Comparison of ENCODE assay signal across 15 mouse cellular contexts in genomic region chr11:31745028-31745865, GRCm38 (mm10).
DNase-seq lines count a peak whose midpoint lies in the region; ATAC-seq and TF ChIP-seq lines count a peak whose summit lies in the region.
"Had no signal": no experiment of that assay in that cellular context is flagged by ENCODE, and none has a peak within 500 bp of the region (broad histone marks: within the 10 kb centered on the region; RNA-seq: fewer than 3 reads in every experiment).

No protein-coding gene starts in this region.

- no peak overlapping the region for H3K9ac ChIP-seq in lung, embryonic 15.5 days
- H3K9ac ChIP-seq in ES-E14 (ENCODE audit: insufficient read depth, low read depth, low read length, poor library complexity, severe bottlenecking): no peak overlapping the region
- no peak overlapping the region for H3K9ac ChIP-seq in stomach, embryonic 15.5 days

- peak overlapping the region; percentile 34; the same call in 1 of the 2 replicates for H3K27ac ChIP-seq in lung, embryonic 15.5 days
- H3K27ac ChIP-seq in ES-E14 (ENCODE audit: insufficient read depth, low read depth, low read length, poor library complexity, severe bottlenecking): peak overlapping the region; percentile 57
- H3K27ac ChIP-seq in embryonic facial prominence, embryonic 10.5 days (replicated peaks): peak overlapping the region; percentile 35
- peak overlapping the region; percentile 54; the same call in 1 of the 2 replicates for H3K27ac ChIP-seq in stomach, embryonic 15.5 days
- H3K27ac ChIP-seq in cerebellum, adult 2 months (ENCODE audit: insufficient read depth, low read length): no peak overlapping the region
- H3K27ac ChIP-seq: heart, embryonic 10.5 days; kidney, postnatal 0 days had no signal

- no peak overlapping the region for H3K4me3 ChIP-seq in lung, embryonic 15.5 days
- no peak overlapping the region for H3K4me3 ChIP-seq in ES-E14 (ENCODE audit: insufficient read depth in 1 of 2, low read depth in 1 of 2, low read length in 2 of 2, poor library complexity in 1 of 2, severe bottlenecking in 1 of 2)
- H3K4me3 ChIP-seq in embryonic facial prominence, embryonic 10.5 days: no peak overlapping the region
- H3K4me3 ChIP-seq in stomach, embryonic 15.5 days (replicated peaks): no peak overlapping the region
- H3K4me3 ChIP-seq in cerebellum, adult 2 months (replicated peaks; ENCODE audit: insufficient read depth, low read depth, low read length): no peak overlapping the region
- H3K4me3 ChIP-seq: heart, embryonic 10.5 days had no signal

- no peaks in the 10 kb centered on the region for H3K9me3 ChIP-seq in lung, embryonic 15.5 days
- no peaks in the 10 kb centered on the region for H3K9me3 ChIP-seq in ES-E14 (ENCODE audit: control insufficient read depth, insufficient read depth, low read depth, low read length)
- H3K9me3 ChIP-seq in embryonic facial prominence, embryonic 10.5 days: no peaks in the 10 kb centered on the region
- H3K9me3 ChIP-seq in stomach, embryonic 15.5 days: no peaks in the 10 kb centered on the region
- H3K9me3 ChIP-seq: heart, embryonic 10.5 days had no signal

- in situ Hi-C loops in ES-E14 (cut with MboI; ENCODE audit: low sequenced_read_pairs in 2 of 2, unreplicated experiment in 2 of 2): no loop called here

- no peaks in the 10 kb centered on the region for H3K36me3 ChIP-seq in lung, embryonic 15.5 days
- H3K36me3 ChIP-seq in ES-E14 (ENCODE audit: control insufficient read depth, insufficient read depth, low read length, poor library complexity, severe bottlenecking): no peaks in the 10 kb centered on the region
- H3K36me3 ChIP-seq in embryonic facial prominence, embryonic 10.5 days (replicated peaks): no peaks in the 10 kb centered on the region
- no peaks in the 10 kb centered on the region for H3K36me3 ChIP-seq in stomach, embryonic 15.5 days
- H3K36me3 ChIP-seq: heart, embryonic 10.5 days had no signal

- peaks cover 5% of the 10 kb centered on the region for H3K4me1 ChIP-seq in lung, embryonic 15.5 days
- H3K4me1 ChIP-seq in ES-E14 (ENCODE audit: control insufficient read depth in 2 of 2, insufficient read depth in 2 of 2, low read length in 2 of 2, poor library complexity in 1 of 2): peaks cover 5 to 22% of the 10 kb centered on the region in 2 experiments; a peak in 3 of 4 replicates
- H3K4me1 ChIP-seq in embryonic facial prominence, embryonic 10.5 days: peaks cover 62% of the 10 kb centered on the region
- 0 out of 2 replicates have a peak, but pooled peaks cover 9% of the 10 kb centered on the region for H3K4me1 ChIP-seq in stomach, embryonic 15.5 days
- H3K4me1 ChIP-seq in cerebellum, adult 2 months (ENCODE audit: control insufficient read depth, insufficient read depth, low read length): peaks cover 5% of the 10 kb centered on the region; the same call in 1 of the 2 replicates

- no peak for ATAC-seq in lung, embryonic 15.5 days (ENCODE audit: borderline replicate concordance, extremely low read depth, low FRiP score, low TSS enrichment)
- ATAC-seq in stomach, embryonic 15.5 days (ENCODE audit: insufficient read depth, low FRiP score, low read depth): no peak
- ATAC-seq: CD4-positive, CD25-positive, alpha-beta regulatory T cell, adult 4 months; Patski had no signal

- TF ChIP-seq CTCF in cerebellum, adult 2 months (IDR thresholded peaks at IDR 0.05; ENCODE audit: borderline replicate concordance, insufficient read depth, low read depth, low read length): no peak

- 53% methylated on average over 16 of the region's 16 CpGs for WGBS in lung, embryonic 15.5 days
- WGBS in embryonic facial prominence, embryonic 10.5 days: 66% methylated on average over 16 of the region's 16 CpGs
- WGBS in stomach, embryonic 15.5 days: 66% methylated on average over 16 of the region's 16 CpGs
- WGBS in cerebellum, adult 2 months: 78% methylated on average over 16 of the region's 16 CpGs

- DNase-seq in lung, postnatal 25 days (ENCODE audit: low spot score): no peak
- peak; percentile 12 for DNase-seq in ES-E14 (ENCODE audit: low read depth, low spot score)
- DNase-seq in embryonic facial prominence, embryonic 10.5 days (ENCODE audit: low spot score): no peak
- no peak for DNase-seq in cerebellum, adult 2 months
- no peak for DNase-seq in kidney, adult 18-20 months
- DNase-seq: cerebellum, adult 11-12 months; gastrocnemius, postnatal 36 days; heart, postnatal 36 days; right cerebral cortex, adult 18-20 months had no signal

- no peaks in the 10 kb centered on the region for H3K27me3 ChIP-seq in lung, embryonic 15.5 days
- H3K27me3 ChIP-seq in embryonic facial prominence, embryonic 10.5 days (replicated peaks; ENCODE audit: low read depth, poor library complexity, severe bottlenecking): no peaks in the 10 kb centered on the region
- H3K27me3 ChIP-seq in stomach, embryonic 15.5 days (replicated peaks): no peaks in the 10 kb centered on the region
- no peaks in the 10 kb centered on the region for H3K27me3 ChIP-seq in cerebellum, adult 2 months (ENCODE audit: control insufficient read depth, insufficient read depth, low read length)
- H3K27me3 ChIP-seq: Patski had no signal

- TF ChIP-seq POLR2A in cerebellum, adult 2 months (IDR thresholded peaks at IDR 0.05; ENCODE audit: borderline replicate concordance, insufficient read depth, low read length): no peak

- H3K4me2 ChIP-seq in lung, embryonic 15.5 days: no peak overlapping the region
- no peak overlapping the region; the same call in 1 of the 2 replicates for H3K4me2 ChIP-seq in stomach, embryonic 15.5 days

TF ChIP-seq in ES-E14, 5 proteins besides CTCF, POLR2A, EP300 and RAD21:
- no peak for TF ChIP-seq ZNF384 (IDR thresholded peaks at IDR 0.05; ENCODE audit: low read depth, low read length)
- TF ChIP-seq MAFK (IDR thresholded peaks at IDR 0.05; ENCODE audit: insufficient read depth, low read depth, low read length): no peak
- TF ChIP-seq CHD2 (IDR thresholded peaks at IDR 0.05; ENCODE audit: low read depth, low read length): no peak
